Mouse (Mus musculus): ENCODE results near the gene Cpxm1.

Gene Cpxm1

GRCm38 (mm10) chr2:130397186-130397985, at the start of gene Cpxm1:
Gene Cpxm1, minus strand, starts transcription at chr2:130397574.
- DNase-seq = peak; percentile 89

DNA sequence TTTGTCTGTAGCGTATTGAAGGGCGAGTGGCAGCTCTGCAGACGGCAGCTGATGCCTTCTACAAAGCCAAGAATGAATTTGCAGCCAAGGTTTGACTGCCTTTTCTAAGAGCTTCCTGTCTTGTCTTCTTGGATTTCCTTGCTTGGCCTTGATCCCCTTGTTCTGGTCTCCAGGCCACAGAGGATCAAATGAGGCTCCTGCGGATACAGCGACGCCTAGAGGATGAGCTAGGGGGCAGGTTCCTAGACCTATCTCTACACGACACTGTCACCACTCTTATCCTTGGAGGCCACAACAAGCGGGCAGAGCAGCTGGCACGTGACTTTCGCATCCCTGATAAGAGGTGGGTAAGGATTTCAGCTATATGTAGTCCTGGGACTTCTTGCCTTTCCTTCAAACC, 44.8 kb upstream of the Cpxm1 start:
- DNase-seq = no peak

- no peak for DNase-seq
These were observed 42.6 kb upstream of the Cpxm1 start for GRCm38 (mm10) chr2:130439840-130440480.

- no peak for DNase-seq
These were observed 41.5 kb upstream of the Cpxm1 start for GRCm38 (mm10) chr2:130438861-130439260.

DNA sequence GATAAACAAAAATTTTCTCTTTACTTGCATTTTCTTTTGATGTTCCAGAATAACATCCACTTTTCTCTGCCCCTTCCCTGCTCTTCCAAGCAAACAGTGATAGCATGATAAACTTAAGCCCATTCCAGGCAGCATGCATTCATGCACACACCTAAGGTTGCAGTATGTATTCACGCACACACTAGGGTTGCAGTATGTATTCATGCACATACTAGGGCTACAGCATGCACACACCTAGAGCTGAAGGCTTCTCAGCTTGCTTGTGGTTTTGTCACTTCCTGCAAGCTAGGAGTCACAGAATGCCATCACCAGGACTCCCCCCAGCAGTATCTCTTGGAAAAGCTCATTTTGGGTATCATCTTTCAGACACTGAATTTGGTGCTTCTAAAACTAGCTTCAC, 39.4 kb upstream of the Cpxm1 start:
- DNase-seq = no peak

DNA sequence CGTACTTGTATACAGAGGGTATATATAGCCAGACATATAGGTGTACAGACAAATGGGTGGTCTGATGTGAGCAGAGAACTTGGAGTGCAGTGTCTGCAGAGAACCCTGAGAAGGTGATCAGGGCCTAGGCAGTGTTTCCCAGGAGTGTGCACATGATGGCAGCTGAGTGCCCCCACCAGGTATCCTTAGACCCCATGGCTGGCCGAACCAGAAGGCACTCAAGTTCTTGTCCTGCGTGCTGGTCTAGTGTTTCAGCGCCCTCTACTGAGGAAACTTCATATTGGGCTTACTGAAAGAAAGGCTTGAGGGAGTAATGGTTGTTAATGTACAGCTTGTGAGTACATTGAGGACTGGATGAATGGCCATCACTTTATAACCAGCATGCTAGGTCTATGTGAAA, 35.8 kb upstream of the Cpxm1 start:
- peak; percentile 80 for DNase-seq

GRCm38 (mm10) chr2:130432157-130432556, 34.8 kb upstream of the Cpxm1 start:
- no peak for DNase-seq

GRCm38 (mm10) chr2:130430484-130430883, 33.1 kb upstream of the Cpxm1 start:
- DNase-seq = no peak

GRCm38 (mm10) chr2:130429851-130430250, 32.5 kb upstream of the Cpxm1 start:
- DNase-seq = no peak

DNA sequence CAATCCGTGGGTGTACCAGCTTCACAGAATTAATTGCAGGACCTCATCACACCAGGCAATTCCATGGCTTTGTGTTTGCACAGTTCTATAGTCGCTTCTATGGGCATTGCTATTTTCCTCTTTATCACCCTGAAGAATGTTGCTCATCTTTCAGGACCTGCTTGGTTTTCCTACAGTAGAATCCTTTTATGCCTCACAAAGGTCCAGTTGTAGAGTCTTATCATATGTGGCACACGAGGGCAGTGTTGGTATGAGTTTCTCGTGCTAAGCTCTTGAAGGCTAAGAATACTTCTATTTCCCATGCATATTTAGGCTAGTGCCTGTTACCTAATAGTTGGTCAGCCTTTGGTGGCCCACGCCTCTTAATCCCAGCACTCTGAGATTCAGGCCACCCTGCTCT, 27.7 kb upstream of the Cpxm1 start:
- DNase-seq = no peak

DNA sequence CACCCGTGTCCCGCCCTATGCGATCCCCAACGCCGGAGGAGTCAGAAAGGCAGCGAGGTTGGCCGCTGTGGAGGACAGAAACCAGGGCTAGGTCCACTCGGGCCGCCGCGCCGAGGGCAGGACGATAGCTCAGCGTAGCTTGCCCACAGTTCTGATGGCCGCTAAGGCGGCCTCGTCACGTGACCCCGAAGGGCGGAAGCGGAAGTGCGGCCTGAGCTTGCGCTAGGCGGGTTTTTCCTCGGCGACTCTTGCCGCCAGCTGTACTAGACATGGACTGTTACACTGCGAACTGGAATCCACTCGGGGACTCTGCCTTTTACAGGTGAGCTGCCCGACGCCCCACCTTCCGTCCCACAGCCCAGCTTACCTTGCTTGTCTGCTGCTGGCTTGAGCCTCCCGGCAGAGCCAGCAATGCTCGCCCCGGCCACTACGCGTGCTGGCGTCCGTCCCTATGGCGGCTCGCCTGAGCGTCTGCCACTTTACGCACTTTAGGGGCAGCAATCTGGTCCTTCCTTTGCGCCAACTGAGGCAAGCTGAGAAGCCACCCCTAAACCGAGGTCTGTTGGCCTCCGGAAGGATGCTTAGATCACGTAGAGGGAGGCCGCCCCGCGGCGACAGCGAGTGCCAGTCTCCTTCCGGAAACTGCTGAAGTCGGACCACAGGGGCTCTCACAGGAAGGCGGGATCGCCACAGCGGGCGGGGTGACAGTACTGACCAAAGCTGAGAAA, 26.9 kb upstream of the Cpxm1 start, which contains the start of the genes Vps16 and Pced1a:
Gene Vps16 (plus strand): TSS at position 214 of the 728 bp plus-strand sequence.
Gene Pced1a (minus strand): TSS at position 576 of the 728 bp plus-strand sequence.
- DNase-seq = peak; percentile 97

DNA sequence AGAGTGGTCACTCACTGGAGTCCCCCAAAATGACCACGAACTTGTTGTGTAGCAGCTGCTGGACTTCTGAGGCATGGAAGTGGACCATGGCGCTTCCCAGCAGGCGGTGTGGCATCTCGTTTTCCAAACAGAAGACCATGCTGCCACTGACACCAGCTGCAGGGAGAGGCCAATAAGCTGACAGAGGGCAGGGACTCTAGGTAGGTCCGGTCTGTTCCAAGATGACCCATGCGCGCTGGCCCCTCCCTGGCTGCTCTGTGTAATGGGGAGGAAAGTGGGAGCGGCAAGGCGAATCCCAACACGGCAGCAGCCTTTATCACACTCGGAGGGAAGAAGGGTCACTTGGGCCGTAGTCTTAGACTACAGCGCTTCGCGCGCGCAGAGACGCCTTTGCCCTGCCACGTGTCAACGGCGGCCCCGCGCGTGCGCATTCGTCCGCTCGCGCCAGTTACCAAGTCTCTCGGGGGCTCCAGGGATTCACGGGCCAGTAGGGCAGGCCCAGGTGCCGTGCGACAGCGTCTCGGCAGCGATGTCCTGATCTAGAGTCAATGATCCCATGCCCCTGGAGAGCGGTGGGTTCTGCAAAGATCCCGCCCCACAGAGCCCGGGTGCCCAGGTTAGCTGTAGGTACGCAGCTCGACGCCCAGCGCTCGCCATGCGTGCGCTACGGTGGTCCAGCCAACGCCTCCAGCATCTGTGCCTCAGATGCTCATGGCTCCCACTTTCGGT, 26.2 kb upstream of the Cpxm1 start:
- peak; percentile 91 for DNase-seq

DNA sequence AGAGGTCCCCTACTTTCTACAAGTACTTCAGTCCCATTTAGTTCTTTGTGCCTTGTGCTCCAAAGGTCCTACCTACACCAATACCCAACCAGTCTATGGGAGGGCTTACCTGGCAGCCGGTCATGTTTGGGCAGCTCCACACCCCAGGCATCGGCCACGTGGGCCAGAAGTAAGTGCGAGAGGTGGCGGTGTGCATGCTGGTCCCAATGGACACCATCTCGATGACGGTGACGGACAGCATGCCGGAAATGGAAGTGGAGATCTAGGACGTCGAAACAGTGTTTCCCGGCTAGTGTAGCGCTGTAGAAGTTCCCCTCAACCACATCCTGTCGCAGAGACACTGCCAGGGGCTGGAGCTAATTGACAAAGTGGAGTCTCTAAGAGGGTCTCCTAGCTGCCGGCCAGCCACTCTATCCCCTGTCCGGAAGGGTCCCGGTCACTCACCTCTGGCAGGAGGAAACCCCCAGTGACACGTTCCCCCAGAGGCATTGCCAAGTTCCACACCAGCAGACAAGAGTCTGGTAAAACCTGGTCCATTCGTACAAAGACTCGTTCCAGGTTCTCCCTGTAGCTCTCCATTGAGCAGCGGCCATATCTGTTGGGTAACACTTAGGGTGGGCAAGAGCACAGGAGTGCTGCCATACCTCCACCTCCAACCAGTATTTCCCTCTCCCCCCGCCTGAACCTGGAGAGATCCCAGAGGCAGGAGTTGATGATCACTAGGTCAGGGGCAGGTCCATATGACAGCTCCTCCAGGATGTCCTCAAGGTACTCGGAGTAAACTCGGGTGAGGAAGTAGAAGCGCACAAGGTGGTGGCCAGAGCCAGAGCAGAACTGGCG, 24.6 kb upstream of the Cpxm1 start:
- DNase-seq = no peak

DNA sequence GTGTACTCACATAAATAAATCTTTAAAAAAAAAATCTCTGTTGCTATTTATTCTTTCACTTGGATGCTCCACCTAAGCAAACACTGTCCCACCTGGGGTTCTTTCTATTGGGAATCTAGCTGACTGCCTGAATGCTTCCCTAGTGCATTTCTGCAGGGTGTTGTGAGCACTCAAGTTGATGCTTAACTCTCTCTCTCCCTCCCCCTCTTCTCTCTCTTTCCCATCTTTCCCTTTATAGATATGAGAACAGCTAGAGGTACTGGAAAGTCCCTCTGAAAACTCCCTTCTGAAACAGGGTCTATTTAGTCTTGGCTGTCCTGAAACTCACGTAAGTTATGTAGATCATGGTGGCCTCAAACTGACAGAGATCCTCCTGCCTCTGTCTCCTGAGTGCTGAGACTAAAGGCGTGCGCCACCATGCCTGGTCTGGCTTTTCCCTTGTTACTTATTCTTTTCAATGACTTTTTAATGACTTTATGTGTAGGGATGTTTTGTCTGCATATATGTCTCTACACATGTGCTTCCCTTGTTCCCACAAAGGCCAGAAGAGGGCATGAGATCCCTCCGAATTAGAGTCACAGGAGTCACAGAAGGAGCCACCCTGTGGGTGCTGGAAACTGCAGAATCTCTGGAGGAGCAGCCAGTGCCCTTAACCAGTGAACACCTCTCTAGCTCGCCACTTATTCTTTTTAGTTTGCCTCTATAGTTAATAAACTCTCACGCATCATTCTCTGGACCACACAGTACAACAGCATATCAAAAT, 16.9 kb upstream of the Cpxm1 start:
- DNase-seq = no peak

DNA sequence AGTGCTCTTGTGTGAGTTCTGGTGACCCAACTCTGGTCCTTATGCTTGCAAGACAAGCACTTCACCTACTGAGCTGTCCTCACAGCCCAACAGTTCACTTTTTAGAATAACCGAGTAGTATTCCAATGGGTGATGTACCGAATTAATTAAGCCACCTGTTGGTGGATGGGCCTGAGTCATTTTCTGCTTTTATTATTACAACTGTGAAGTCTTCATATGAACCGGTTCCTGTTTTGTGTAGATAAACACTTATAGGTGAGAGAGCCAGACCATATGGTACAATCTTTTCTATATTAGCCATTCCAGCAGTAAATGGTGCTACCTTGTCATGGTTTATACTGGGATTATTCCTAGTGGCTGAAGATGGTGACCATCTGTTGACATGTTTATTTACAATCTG, 15.4 kb upstream of the Cpxm1 start:
- DNase-seq = no peak

GRCm38 (mm10) chr2:130411558-130412495, 14.5 kb upstream of the Cpxm1 start:
- DNase-seq = peak; percentile 93

- peak; percentile 75 for DNase-seq
These were observed 10.8 kb upstream of the Cpxm1 start for GRCm38 (mm10) chr2:130408194-130408593.

DNA sequence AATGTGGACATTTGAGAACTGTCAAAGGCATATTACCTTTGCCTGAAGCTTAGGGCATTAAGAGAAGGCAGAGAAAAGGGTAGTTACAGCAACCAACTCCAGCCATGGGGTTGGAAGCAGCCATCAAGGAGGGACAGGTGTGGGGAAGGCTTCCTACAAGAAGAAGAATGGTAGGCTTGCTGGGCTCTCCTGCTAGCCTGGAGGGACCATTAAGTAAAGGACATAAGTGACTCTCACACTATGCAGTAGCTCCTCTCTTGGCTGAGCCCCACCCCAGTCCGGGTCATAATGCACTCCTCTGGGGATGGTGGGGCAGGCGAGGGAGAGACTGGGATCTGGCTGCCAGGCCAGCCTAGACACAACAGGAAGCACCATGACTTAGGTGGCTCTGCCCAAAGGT, 8.8 kb upstream of the Cpxm1 start, which contains the start of gene Tmem239:
Gene Tmem239 (plus strand): TSS at position 301 of the 400 bp plus-strand sequence.
- no peak for DNase-seq

- no peak for DNase-seq
These were observed 7.6 kb upstream of the Cpxm1 start, which contains the start of the genes Gm28372 and 1700020A23Rik for GRCm38 (mm10) chr2:130404939-130405338. Gene Gm28372, plus strand, starts transcription at chr2:130405239. Gene 1700020A23Rik, plus strand, starts transcription at chr2:130405259.

- DNase-seq = no peak
These were observed 4.5 kb upstream of the Cpxm1 start for GRCm38 (mm10) chr2:130401891-130402290.
